Mouse (Mus musculus): ENCODE data around the gene Ezh1.

DNA sequence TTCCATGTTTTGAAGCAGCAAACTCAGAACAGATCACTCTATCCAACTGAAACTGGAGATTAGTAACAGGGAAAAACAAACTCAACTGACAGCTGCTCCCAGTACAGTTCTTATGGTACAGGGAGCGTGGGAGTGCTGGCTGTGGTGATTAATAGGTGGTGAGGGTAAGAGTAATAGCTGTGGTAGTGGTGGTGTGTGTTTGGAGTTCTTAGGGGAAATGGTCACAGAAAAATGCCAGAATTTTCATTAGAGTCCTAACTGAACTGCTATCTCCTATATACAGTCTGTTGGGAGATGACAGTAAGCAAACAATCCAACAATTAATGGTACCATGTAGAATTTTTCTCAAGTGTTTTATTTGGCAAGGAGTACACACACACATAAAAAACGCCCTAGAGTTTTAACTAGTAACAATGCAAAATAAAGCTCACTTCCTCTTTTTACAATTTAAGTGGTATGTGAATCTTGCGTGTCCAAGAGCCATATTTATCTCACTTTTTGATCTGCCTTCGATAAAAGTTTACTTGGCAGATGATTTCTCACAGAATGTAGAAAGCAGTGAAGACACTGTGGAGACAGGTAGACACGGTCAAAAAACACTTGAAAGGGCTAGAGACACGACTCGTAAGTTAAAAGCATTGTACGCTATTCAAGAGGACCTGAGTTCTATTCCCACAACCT lies 4.8 kb downstream of the Ezh1 start:
- no peak for TF ChIP-seq CTCF (IDR thresholded peaks at IDR 0.05; ENCODE audit: low read depth, low read length)
- no peak for TF ChIP-seq POLR2AphosphoS5 (IDR thresholded peaks at IDR 0.05; ENCODE audit: insufficient replicate concordance, low read depth, low read length)
- TF ChIP-seq GATA2 (IDR thresholded peaks at IDR 0.05; ENCODE audit: borderline replicate concordance, low read depth, low read length): no peak
- no peak for TF ChIP-seq GATA1 (IDR thresholded peaks at IDR 0.05; ENCODE audit: borderline replicate concordance, low read length)
- TF ChIP-seq TAL1 (conservative IDR thresholded peaks at IDR 0.05; ENCODE audit: low read depth, low read length): no peak

All from G1E (cell line).